Mouse (Mus musculus) G1E (cell line): ENCODE measurements around the gene Tmem200b.

Experiments used
- CTCF ChIP-seq: IDR thresholded peaks from 2 replicates; pipeline ENCODE4 v1.5.1; 2012; ENCODE audit warnings: low read depth, low read length, inconsistent platforms, mixed read lengths
- TAL1 ChIP-seq: conservative IDR thresholded peaks from 2 replicates; pipeline ENCODE4 v1.6.1; 2012; ENCODE audit warnings: low read depth, low read length, inconsistent platforms, mixed read lengths

DNA sequence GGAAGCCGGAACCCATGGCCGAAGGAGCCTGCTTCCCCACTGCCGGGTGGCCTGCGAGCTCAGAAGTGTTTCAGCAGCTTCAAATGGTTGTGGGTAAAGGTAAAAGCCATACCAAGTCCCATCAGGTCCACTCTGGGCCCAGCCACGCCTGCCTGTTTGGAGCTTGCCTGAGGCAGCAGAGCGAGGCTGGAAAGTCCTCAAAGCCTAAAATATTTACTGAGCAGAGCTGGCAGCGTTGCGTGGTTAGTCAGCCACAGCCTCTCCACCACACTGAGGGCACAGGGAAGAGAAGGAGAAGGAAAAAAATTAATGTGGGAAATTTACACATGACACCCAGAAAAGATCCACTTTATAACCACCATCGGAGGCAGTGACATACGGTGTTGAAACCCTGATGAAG, 8.0 kb upstream of the Tmem200b start:
- no peak for TF ChIP-seq CTCF
- no peak for TF ChIP-seq TAL1
